Mouse (Mus musculus): ENCODE measurements around the gene Nrros.
A peak's percentile ranks its signal among the peaks of the same experiment; 100 is the strongest.

DNA sequence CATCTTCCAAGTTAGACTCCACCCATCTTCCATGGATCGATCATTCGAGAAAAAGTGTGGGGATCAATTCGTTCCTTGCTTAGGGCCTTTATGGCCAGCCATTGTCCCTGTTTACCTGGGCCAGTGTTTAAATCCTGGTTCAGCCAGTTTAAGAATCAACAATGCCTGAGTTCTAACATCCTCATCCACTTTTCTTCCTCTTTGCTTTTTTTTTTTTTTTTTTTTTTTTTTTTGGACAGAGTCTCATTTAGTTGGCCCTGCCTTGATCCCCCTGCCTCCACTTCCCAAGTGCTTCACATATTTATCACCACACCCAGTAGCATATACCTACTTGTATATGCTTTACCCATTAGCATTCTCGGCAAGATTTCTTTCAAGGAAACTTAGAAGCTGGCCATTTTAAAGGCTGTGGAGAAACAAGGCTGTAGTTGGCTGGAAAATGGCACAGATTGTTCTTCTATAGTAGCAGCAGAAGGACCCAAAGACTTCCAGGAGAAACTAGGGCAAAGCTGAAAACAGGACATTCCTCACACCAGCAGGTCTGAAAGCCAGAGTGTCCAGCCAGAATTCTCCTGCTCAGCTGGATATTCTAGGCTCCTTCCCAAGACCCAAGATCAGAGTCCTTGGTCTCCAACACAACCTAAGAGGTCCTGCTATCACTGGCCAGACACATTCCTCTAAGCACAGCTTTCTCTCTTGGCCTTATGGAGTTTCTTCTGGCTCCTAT lies 2.6 kb upstream of the Nrros start:
- TF ChIP-seq POLR2A (IDR thresholded peaks at IDR 0.05; ENCODE audit: control insufficient read depth in 1 of 2, insufficient read depth in 1 of 2, low read depth in 1 of 2, low read length in 2 of 2, poor library complexity in 1 of 2) (no peak), POLR2AphosphoS2 (IDR thresholded peaks at IDR 0.05; ENCODE audit: low read length) (no peak), TAL1 (IDR thresholded peaks at IDR 0.05; ENCODE audit: low read length) (no peak), CTCF (IDR thresholded peaks at IDR 0.05 in 2 of 3, conservative IDR thresholded peaks at IDR 0.05 in 1 of 3; ENCODE audit: control insufficient read depth in 1 of 3, insufficient read depth in 1 of 3, low read depth in 2 of 3, low read length in 3 of 3, poor library complexity in 1 of 3, severe bottlenecking in 1 of 3) (no peak), MYB (IDR thresholded peaks at IDR 0.05; ENCODE audit: low read depth, low read length) (no peak), POLR2AphosphoS5 (IDR thresholded peaks at IDR 0.05; ENCODE audit: borderline replicate concordance, low read depth, low read length) (no peak), ZNF384 (IDR thresholded peaks at IDR 0.05; ENCODE audit: low read depth, low read length) (peak; percentile 76), ELF1 (IDR thresholded peaks at IDR 0.05; ENCODE audit: low read depth, low read length) (no peak), MYC (IDR thresholded peaks at IDR 0.05; ENCODE audit: low read depth, low read length) (no peak), MAX (IDR thresholded peaks at IDR 0.05; ENCODE audit: low read length) (no peak), CHD1 (IDR thresholded peaks at IDR 0.05; ENCODE audit: low read depth, low read length) (no peak)
